Mouse (Mus musculus) neural tube, embryonic 11.5 days (tissue): ENCODE measurements around the gene Fancl. TPM values are rescaled to one million over a fixed set of nuclear protein-coding genes. Genes with fewer than 3 reads are reported as not detected.

Source experiments
- ATAC-seq: fragments of 200-750 bp; cut with Nextera tagmentation; 2 replicates; pipeline ENCODE4 v1.8.0; 2017; ENCODE audit warnings: moderate number of reproducible peaks, mild to moderate bottlenecking, moderate TSS enrichment, moderate library complexity; ENCODE audit not compliant: insufficient read depth, low FRiP score, low TSS enrichment
- DNase-seq: peaks from one replicate; pipeline ENCODE4 v3.0.0-alpha.2; 2015; ENCODE audit warnings: low spot score
- H3K27ac ChIP-seq: fragments of 300-500 bp; sonication (generic); 2 replicates; pipeline ENCODE4 v1.5.1; 2014; ENCODE audit warnings: low read depth, mild to moderate bottlenecking, low read length
- H3K27me3 ChIP-seq: fragments of 300-500 bp; sonication (generic); 2 replicates; pipeline ENCODE4 v1.6.1; 2014; ENCODE audit warnings: mild to moderate bottlenecking, low read length, mixed read lengths; ENCODE audit not compliant: control insufficient read depth, insufficient read depth
- H3K36me3 ChIP-seq: fragments of 300-500 bp; sonication (generic); 2 replicates; pipeline ENCODE4 v1.6.1; 2014; ENCODE audit warnings: mild to moderate bottlenecking, low read length, moderate library complexity, mixed read lengths; ENCODE audit not compliant: control insufficient read depth, insufficient read depth
- H3K4me1 ChIP-seq: fragments of 300-500 bp; sonication (generic); 2 replicates; pipeline ENCODE4 v1.6.1; 2014; ENCODE audit warnings: low read length, mixed read lengths; ENCODE audit not compliant: control insufficient read depth, insufficient read depth
- H3K4me2 ChIP-seq: fragments of 300-500 bp; sonication (generic); 2 replicates; pipeline ENCODE4 v1.6.1; 2014; ENCODE audit warnings: low read depth, mild to moderate bottlenecking, moderate library complexity
- H3K4me3 ChIP-seq: fragments of 300-500 bp; sonication (generic); 2 replicates; pipeline ENCODE4 v1.5.1; 2014; ENCODE audit warnings: low read depth, low read length
- H3K9ac ChIP-seq: fragments of 300-500 bp; sonication (generic); 2 replicates; pipeline ENCODE4 v1.6.1; 2014; ENCODE audit warnings: mild to moderate bottlenecking, low read length
- H3K9me3 ChIP-seq: fragments of 300-500 bp; sonication (generic); 2 replicates; pipeline ENCODE4 v1.6.1; 2016; ENCODE audit warnings: low read length; ENCODE audit not compliant: control insufficient read depth
- WGBS: fragments of 180-500 bp; shearing (Covaris S2); extraction: QIAGEN DNeasy Blood & Tissue Kit; methylation state at CpG from one replicate; pipeline ENCODE4 v1.1.7; 2014; 5-methylcytosine and 5-hydroxymethylcytosine counted together
- polyA plus RNA-seq: library from polyadenylated mRNA; unstranded; fragments of >200 nt; fragmentation: Nextera tagmentation; extraction: Ambion mirVana; gene quantifications from 2 replicates; pipeline ENCODE4 v1.2.1, GENCODE M21; 2014

Gene Fancl
- polyA plus RNA-seq, 1 experiment from 2014 or later: 26.9 TPM

- H3K4me3 ChIP-seq: no peak overlapping the region
- H3K4me2 ChIP-seq: no peak overlapping the region
- no peaks in the 10 kb centered on the region for H3K9me3 ChIP-seq
- H3K36me3 ChIP-seq: no peaks in the 10 kb centered on the region
- WGBS: 59% methylated on average over 2 of the region's 2 CpGs
- H3K27ac ChIP-seq: no peak overlapping the region
- H3K27me3 ChIP-seq: no peaks in the 10 kb centered on the region
- DNase-seq: no peak
- no peak overlapping the region for H3K9ac ChIP-seq
- H3K4me1 ChIP-seq: no peaks in the 10 kb centered on the region
- no peak for ATAC-seq
Measured at GRCm38 (mm10) chr11:26516086-26516485, 130.2 kb downstream of the Fancl start.

GRCm38 (mm10) chr11:26518991-26519390 lies 133.1 kb downstream of the Fancl start:
- Histone ChIP-seq H3K9ac (no peak overlapping the region), H3K4me1 (no peaks in the 10 kb centered on the region), H3K36me3 (no peaks in the 10 kb centered on the region), H3K27ac (no peak overlapping the region), H3K9me3 (no peaks in the 10 kb centered on the region), H3K4me3 (no peak overlapping the region), H3K27me3 (no peaks in the 10 kb centered on the region), H3K4me2 (no peak overlapping the region)
- DNase-seq: no peak
- no peak for ATAC-seq
- WGBS: 84% methylated on average over 3 of the region's 3 CpGs

Other genes with a start within 250 kb of the Fancl start
- gene 5730522E02Rik, start 175.4 kb upstream of the Fancl start, polyA plus RNA-seq: 4.6 and 5.5 TPM in 2 replicates
- not detected in 2 replicates for gene Gm6899, start 207.1 kb downstream of the Fancl start, polyA plus RNA-seq
- gene Vrk2, start 207.9 kb downstream of the Fancl start, polyA plus RNA-seq: 19.0 and 19.7 TPM in 2 replicates